Mouse (Mus musculus) lung, postnatal 0 days (tissue): ENCODE results near the gene Arl14. TPM values are rescaled to one million over a fixed set of nuclear protein-coding genes. Genes with fewer than 3 reads are reported as not detected.
A peak's percentile ranks its signal among the peaks of the same experiment; 100 is the strongest.

ENCODE experiments used
- ATAC-seq: fragments of 200-750 bp; cut with Nextera tagmentation; 2 replicates; pipeline ENCODE4 v1.8.0; 2017; ENCODE audit warnings: moderate library complexity
- DNase-seq: peaks from one replicate; pipeline ENCODE4 v3.0.0-alpha.2; 2016; ENCODE audit warnings: low spot score
- H3K27ac ChIP-seq: fragments of 300-500 bp; sonication (generic); 2 replicates; pipeline ENCODE4 v1.5.1; 2014; ENCODE audit warnings: antibody characterized with exemption, mild to moderate bottlenecking, low read length, mixed read lengths
- H3K27me3 ChIP-seq: fragments of 300-500 bp; sonication (generic); replicated peaks from 2 replicates; pipeline ENCODE4 v1.6.1; 2014; ENCODE audit warnings: low read length, mixed read lengths; ENCODE audit not compliant: insufficient read depth
- H3K36me3 ChIP-seq: fragments of 300-500 bp; sonication (generic); 2 replicates; pipeline ENCODE4 v1.6.1; 2014; ENCODE audit warnings: low read length, mixed read lengths; ENCODE audit not compliant: insufficient read depth
- H3K4me1 ChIP-seq: fragments of 300-500 bp; sonication (generic); 2 replicates; pipeline ENCODE4 v1.6.1; 2014; ENCODE audit warnings: antibody characterized with exemption, low read depth, low read length, mixed read lengths; ENCODE audit not compliant: insufficient read depth
- H3K4me2 ChIP-seq: fragments of 300-500 bp; sonication (generic); replicated peaks from 2 replicates; pipeline ENCODE4 v1.6.1; 2014; ENCODE audit warnings: low read depth, mild to moderate bottlenecking, low read length, moderate library complexity, mixed read lengths
- H3K4me3 ChIP-seq: fragments of 300-500 bp; sonication (generic); 2 replicates; pipeline ENCODE4 v1.5.1; 2014; ENCODE audit warnings: low read depth, low read length
- H3K9ac ChIP-seq: fragments of 300-500 bp; sonication (generic); replicated peaks from 2 replicates; pipeline ENCODE4 v1.6.1; 2014; ENCODE audit warnings: low read depth, mild to moderate bottlenecking
- H3K9me3 ChIP-seq: fragments of 300-500 bp; sonication (generic); 2 replicates; pipeline ENCODE4 v1.6.1; 2016; ENCODE audit warnings: low read length, mixed read lengths
- CTCF ChIP-seq: IDR thresholded peaks from 2 replicates; pipeline ENCODE4 v1.5.1; 2016; ENCODE audit warnings: antibody characterized with exemption, mild to moderate bottlenecking
- EP300 ChIP-seq: IDR thresholded peaks from 2 replicates; pipeline ENCODE4 v1.6.1; 2016; ENCODE audit warnings: antibody characterized with exemption, mild to moderate bottlenecking, control low read depth
- WGBS: fragments of 180-500 bp; shearing (Covaris S2); extraction: QIAGEN DNeasy Blood & Tissue Kit; methylation state at CpG from one replicate; pipeline ENCODE4 v1.1.7; 2014; 5-methylcytosine and 5-hydroxymethylcytosine counted together
- polyA plus RNA-seq: library from polyadenylated mRNA; unstranded; fragments of >200 nt; fragmentation: Nextera tagmentation; extraction: Ambion mirVana; gene quantifications from 2 replicates; pipeline ENCODE4 v1.2.1, GENCODE M21; 2015

Gene Arl14
- polyA plus RNA-seq, 1 experiment from 2014 or later = 0.10 TPM

DNA sequence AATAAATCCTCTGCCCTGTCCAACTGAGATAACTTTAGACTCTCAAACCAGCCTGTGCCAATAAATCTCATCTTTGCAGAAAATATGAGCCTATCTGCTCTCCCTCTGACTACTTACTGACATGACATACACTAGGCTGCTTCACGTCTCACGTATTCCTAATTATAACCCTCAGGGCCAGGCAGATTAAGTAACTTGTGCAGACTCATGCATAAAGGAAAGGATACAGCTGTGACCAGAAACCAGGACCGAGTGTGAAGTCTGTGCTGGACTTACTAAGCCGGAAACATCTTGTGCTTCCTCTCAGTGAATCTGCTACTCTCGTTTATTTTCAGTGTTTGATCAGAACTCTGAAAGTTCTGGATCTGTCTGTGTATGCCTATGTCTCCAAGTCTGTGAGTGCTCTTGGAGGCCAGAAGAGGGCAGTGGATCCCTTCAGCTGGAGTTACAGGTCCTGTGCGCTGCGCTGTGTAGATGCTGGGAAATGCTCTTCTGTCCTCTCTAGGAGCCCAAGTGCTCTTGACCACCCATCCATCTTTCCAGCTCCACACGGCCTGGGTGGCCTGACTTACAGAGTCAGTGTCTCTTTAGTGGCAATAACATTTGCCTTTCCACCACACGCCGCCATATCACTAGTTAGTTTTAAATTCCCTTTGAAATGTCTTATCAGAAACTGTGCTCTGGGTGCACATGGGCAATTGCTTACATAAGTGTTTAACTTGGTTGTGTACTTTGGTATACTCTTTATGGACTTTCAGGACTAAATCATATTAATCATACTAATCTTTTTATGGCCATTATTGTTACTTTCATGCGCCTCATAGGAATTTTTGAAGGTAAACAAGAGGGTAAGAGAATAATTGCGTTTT, 13.5 kb upstream of the Arl14 start:
- Histone ChIP-seq H3K27ac (no peak overlapping the region), H3K4me3 (no peak overlapping the region), H3K36me3 (no peaks in the 10 kb centered on the region), H3K9me3 (no peaks in the 10 kb centered on the region), H3K27me3 (no peaks in the 10 kb centered on the region), H3K4me2 (no peak overlapping the region), H3K4me1 (no peaks in the 10 kb centered on the region), H3K9ac (no peak overlapping the region)
- 35% methylated on average over 12 of the region's 12 CpGs for WGBS
- DNase-seq (peak; percentile 72), ATAC-seq (peak; percentile 80)
- TF ChIP-seq EP300 = no peak
- TF ChIP-seq CTCF = peak; percentile 80

DNA sequence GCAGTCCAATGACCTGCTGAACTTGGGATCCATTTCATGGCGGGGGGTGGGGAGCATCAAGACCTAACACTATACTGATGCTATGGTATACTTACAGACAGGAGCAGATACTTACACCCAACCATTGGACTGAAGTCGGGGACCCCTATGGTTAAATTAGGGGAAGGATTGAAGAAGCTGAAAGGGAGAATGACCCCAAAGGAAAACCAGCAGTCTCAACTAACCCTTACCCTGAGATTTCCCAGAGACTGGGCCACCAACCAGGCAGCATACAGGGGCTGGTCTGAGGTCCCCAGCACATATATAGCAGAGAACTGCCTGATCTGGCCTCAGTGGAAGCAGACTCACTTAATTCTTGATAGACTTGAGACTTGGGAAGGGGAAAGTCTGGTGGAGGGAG, 10.0 kb upstream of the Arl14 start:
- H3K4me2 ChIP-seq = no peak overlapping the region
- WGBS = 79% methylated on average over 2 of the region's 2 CpGs
- no peaks in the 10 kb centered on the region for H3K4me1 ChIP-seq
- H3K36me3 ChIP-seq = no peaks in the 10 kb centered on the region
- ATAC-seq (no peak), DNase-seq (no peak)
- no peak overlapping the region for H3K9ac ChIP-seq
- H3K9me3 ChIP-seq = no peaks in the 10 kb centered on the region
- H3K4me3 ChIP-seq = no peak overlapping the region
- H3K27ac ChIP-seq = no peak overlapping the region
- no peaks in the 10 kb centered on the region for H3K27me3 ChIP-seq
- TF ChIP-seq EP300 (no peak), CTCF (no peak)

DNA sequence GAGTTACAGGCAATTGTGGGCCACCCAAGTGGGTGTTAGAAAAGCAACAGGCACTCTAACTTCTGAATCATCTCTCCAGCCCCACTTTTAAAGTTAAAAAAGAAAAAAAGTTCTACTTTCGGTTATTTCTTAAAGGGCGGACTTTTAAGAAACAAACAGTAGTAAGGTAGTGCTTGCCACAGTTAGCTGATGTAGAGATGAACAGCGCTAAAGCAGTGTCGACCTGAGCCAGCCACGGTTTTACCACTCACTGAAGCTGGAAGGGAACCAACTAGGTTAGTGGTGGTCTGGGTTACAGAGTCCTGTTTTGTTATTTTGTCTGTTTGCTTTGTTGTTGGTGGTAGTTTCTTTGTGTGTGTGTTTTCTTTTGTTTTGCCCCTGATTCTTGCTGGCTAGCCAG, 8.8 kb upstream of the Arl14 start:
- Histone ChIP-seq H3K36me3 (no peaks in the 10 kb centered on the region), H3K4me3 (no peak overlapping the region), H3K27ac (no peak overlapping the region), H3K9me3 (no peaks in the 10 kb centered on the region), H3K9ac (no peak overlapping the region), H3K4me1 (no peaks in the 10 kb centered on the region), H3K4me2 (no peak overlapping the region), H3K27me3 (no peaks in the 10 kb centered on the region)
- DNase-seq (no peak), ATAC-seq (no peak)
- TF ChIP-seq CTCF = no peak
- no peak for TF ChIP-seq EP300
- WGBS = 73% methylated on average over 5 of the region's 5 CpGs

DNA sequence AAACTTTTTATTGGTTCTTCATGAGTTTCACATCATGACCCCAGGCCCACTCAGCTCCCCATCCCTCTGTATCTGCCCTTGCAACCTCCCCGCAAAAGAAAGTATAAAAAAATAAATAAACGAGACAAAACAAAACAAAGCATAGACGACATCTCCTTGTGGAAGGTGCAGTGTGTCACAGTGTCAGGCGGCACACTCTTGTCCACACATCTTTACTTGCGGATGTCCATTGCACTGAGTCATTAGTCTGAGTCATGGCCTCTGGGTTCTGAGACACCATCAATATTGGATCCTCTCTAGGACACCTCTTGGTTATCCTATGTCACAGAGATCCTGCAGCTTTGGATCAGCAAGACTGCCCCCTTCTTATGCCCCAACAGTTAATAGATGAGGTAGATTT, 7.7 kb upstream of the Arl14 start:
- no peaks in the 10 kb centered on the region for H3K36me3 ChIP-seq
- H3K27ac ChIP-seq = no peak overlapping the region
- DNase-seq (no peak), ATAC-seq (no peak)
- H3K9me3 ChIP-seq = no peaks in the 10 kb centered on the region
- no peaks in the 10 kb centered on the region for H3K4me1 ChIP-seq
- no peak overlapping the region for H3K4me2 ChIP-seq
- 64% methylated on average over 5 of the region's 5 CpGs for WGBS
- H3K4me3 ChIP-seq = no peak overlapping the region
- H3K27me3 ChIP-seq = no peaks in the 10 kb centered on the region
- H3K9ac ChIP-seq = no peak overlapping the region
- no peak for TF ChIP-seq CTCF
- TF ChIP-seq EP300 = no peak

DNA sequence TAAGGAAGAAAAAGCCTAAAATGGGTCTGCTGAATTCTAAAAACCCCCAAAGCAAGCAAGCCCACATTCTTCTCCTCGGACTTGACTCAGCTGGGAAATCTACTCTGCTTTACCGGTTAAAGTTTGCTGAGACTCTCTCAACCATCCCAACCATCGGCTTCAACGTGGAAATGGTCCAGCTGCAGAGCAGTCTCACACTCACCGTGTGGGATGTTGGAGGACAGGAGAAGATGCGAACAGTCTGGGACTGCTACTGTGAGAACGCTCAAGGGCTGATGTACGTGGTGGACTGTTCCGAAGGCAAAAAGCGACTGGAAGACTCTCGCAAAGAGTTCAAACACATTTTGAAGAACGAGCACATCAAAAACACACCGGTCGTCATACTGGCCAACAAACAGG, 282 bp downstream of the Arl14 start:
- Histone ChIP-seq H3K9me3 (no peaks in the 10 kb centered on the region), H3K36me3 (no peaks in the 10 kb centered on the region), H3K4me3 (no peak overlapping the region), H3K4me1 (no peaks in the 10 kb centered on the region), H3K27ac (no peak overlapping the region), H3K27me3 (no peaks in the 10 kb centered on the region), H3K4me2 (peak overlapping the region; percentile 34), H3K9ac (no peak overlapping the region)
- TF ChIP-seq EP300 (no peak), CTCF (no peak)
- DNase-seq (no peak), ATAC-seq (no peak)
- WGBS = 54% methylated on average over 14 of the region's 14 CpGs

DNA sequence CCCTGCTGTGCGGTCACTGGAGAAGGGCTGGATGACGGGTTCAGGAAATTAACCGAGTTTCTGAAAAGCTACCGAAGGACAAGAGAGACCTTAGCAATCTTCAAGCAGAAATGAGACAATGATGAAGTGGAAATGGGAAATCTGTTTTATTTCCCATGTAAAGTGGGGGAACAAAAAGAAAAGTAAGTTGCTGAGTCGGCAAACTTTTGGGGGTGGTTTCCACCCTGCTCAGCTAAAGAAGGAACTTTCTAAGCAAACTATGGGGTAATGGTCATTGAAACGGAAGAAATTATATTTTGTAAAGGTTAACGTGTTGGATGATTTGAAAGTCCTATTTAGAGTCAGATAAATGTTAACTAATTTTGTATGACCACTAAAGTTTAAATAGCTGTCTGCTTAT, 768 bp downstream of the Arl14 start:
- WGBS = 66% methylated on average over 7 of the region's 7 CpGs
- DNase-seq = no peak
- TF ChIP-seq EP300 (no peak), CTCF (no peak)
- no peak for ATAC-seq
- H3K27me3 ChIP-seq = no peaks in the 10 kb centered on the region
- peak overlapping the region; percentile 34 for H3K4me2 ChIP-seq
- H3K9ac ChIP-seq = no peak overlapping the region
- H3K27ac ChIP-seq = no peak overlapping the region
- H3K36me3 ChIP-seq = no peaks in the 10 kb centered on the region
- H3K4me3 ChIP-seq = no peak overlapping the region
- H3K9me3 ChIP-seq = no peaks in the 10 kb centered on the region
- H3K4me1 ChIP-seq = no peaks in the 10 kb centered on the region
